Mouse (Mus musculus) liver, embryonic 13.5 days (tissue): Measurements from ENCODE around the gene Zfp626. TPM values are rescaled to one million over a fixed set of nuclear protein-coding genes. Genes with fewer than 3 reads are reported as not detected.
A peak's percentile ranks its signal among the peaks of the same experiment; 100 is the strongest.

Experiments
- ATAC-seq: fragments of 200-750 bp; cut with Nextera tagmentation; 2 replicates; pipeline ENCODE4 v1.8.0; 2017; ENCODE audit warnings: low read depth, mild to moderate bottlenecking, moderate number of reproducible peaks, moderate library complexity
- DNase-seq: peaks from one replicate; pipeline ENCODE4 v3.0.0; 2022
- H3K27ac ChIP-seq: fragments of 300-500 bp; sonication (generic); 2 replicates; pipeline ENCODE4 v1.5.1; 2015; ENCODE audit warnings: moderate library complexity, mild to moderate bottlenecking, inconsistent platforms
- H3K27me3 ChIP-seq: fragments of 300-500 bp; sonication (generic); 2 replicates; pipeline ENCODE4 v1.6.1; 2015; ENCODE audit warnings: mild to moderate bottlenecking, inconsistent platforms
- H3K36me3 ChIP-seq: fragments of 300-500 bp; sonication (generic); 2 replicates; pipeline ENCODE4 v1.6.1; 2015; ENCODE audit warnings: mild to moderate bottlenecking, inconsistent platforms
- H3K4me1 ChIP-seq: fragments of 300-500 bp; sonication (generic); replicated peaks from 2 replicates; pipeline ENCODE4 v1.6.1; 2015; ENCODE audit warnings: inconsistent platforms
- H3K4me2 ChIP-seq: fragments of 300-500 bp; sonication (generic); 2 replicates; pipeline ENCODE4 v1.6.1; 2015; ENCODE audit warnings: inconsistent platforms, mild to moderate bottlenecking, moderate library complexity
- H3K4me3 ChIP-seq: fragments of 300-500 bp; sonication (generic); replicated peaks from 2 replicates; pipeline ENCODE4 v1.5.1; 2015; ENCODE audit warnings: mild to moderate bottlenecking, inconsistent platforms
- H3K9ac ChIP-seq: fragments of 300-500 bp; sonication (generic); 2 replicates; pipeline ENCODE4 v1.6.1; 2015; ENCODE audit warnings: mild to moderate bottlenecking, inconsistent platforms
- H3K9me3 ChIP-seq: fragments of 300-500 bp; sonication (generic); replicated peaks from 2 replicates; pipeline ENCODE4 v1.6.1; 2016; ENCODE audit warnings: inconsistent platforms
- WGBS: fragments of 180-500 bp; shearing (Covaris S2); methylation state at CpG from one replicate; pipeline ENCODE4 v1.1.7; 2015; ENCODE audit not compliant: insufficient replicate concordance; 5-methylcytosine and 5-hydroxymethylcytosine counted together
- polyA plus RNA-seq: library from polyadenylated mRNA; unstranded; fragments of >200 nt; fragmentation: Nextera tagmentation; extraction: Ambion mirVana; gene quantifications from 2 replicates; pipeline ENCODE4 v1.2.1, GENCODE M21; 2015

Gene Zfp626
- polyA plus RNA-seq, 1 experiment from 2014 or later, result 0.75 TPM

DNA sequence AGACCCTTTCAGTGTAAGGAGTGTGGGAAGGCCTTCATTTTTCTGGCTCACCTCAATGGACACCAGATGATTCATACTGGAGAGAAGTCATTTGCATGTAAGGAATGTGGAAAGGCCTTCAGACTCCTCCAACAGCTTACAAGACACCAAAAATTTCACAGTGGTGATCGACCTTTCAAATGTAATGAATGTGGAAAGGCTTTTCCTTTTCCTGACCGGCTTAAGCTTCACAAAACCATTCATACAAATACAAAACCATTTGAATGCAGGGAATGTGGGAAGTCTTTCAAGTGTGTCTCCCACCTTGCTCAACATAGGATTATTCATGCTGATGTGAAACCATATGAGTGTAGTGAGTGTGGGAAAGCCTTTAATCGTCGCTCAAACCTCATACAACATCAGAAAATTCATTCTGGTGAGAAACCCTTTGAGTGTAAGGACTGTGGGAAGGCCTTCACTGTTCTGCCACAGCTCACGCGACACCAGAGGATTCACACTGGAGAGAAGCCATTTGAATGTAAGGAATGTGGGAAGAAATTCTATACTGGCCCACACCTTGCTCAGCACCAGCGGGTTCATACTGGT, 11.6 kb downstream of the Zfp626 start:
- H3K9ac ChIP-seq, result no peak overlapping the region
- peaks cover 31% of the 10 kb centered on the region for H3K36me3 ChIP-seq
- DNase-seq (no peak), ATAC-seq (no peak)
- no peak overlapping the region for H3K27ac ChIP-seq
- H3K4me2 ChIP-seq, result no peak overlapping the region
- H3K27me3 ChIP-seq, result no peaks in the 10 kb centered on the region
- H3K9me3 ChIP-seq, result no peaks in the 10 kb centered on the region
- no peak overlapping the region for H3K4me3 ChIP-seq
- no peaks in the 10 kb centered on the region for H3K4me1 ChIP-seq
- WGBS, result 88% methylated on average over 7 of the region's 7 CpGs

DNA sequence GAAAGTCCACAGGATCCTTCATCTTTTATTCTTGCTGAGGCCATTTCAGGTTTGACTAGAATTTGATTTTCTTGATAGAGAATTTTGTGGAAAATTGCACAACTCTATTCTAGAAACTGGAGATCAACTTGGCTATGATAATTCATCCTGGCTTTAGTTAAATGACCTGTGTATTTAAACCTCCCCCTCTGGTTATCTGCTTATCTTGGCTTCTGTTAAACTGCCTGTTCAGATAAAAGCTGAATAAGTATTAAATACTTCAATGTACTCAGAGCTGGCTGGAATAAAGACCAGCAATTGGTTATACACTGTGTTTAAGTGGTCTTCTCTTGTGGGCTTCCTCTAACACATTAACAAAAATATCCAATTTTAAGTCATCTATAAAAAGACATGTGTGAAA, 15.6 kb downstream of the Zfp626 start:
- Histone ChIP-seq H3K9me3 (peaks cover 4% of the 10 kb centered on the region; the same call in 1 of the 2 replicates), H3K36me3 (peaks cover 18% of the 10 kb centered on the region), H3K4me2 (no peak overlapping the region), H3K4me1 (no peaks in the 10 kb centered on the region), H3K27me3 (no peaks in the 10 kb centered on the region), H3K27ac (no peak overlapping the region), H3K4me3 (no peak overlapping the region), H3K9ac (no peak overlapping the region)
- ATAC-seq (no peak), DNase-seq (no peak)

GRCm38 (mm10) chr7:27834131-27834530, 27.1 kb downstream of the Zfp626 start:
- H3K4me2 ChIP-seq, result no peak overlapping the region
- no peak overlapping the region for H3K4me3 ChIP-seq
- H3K9me3 ChIP-seq, result no peaks in the 10 kb centered on the region
- peaks cover 4% of the 10 kb centered on the region for H3K4me1 ChIP-seq
- ATAC-seq (no peak), DNase-seq (peak; percentile 34)
- H3K27me3 ChIP-seq, result no peaks in the 10 kb centered on the region
- no peak overlapping the region for H3K9ac ChIP-seq
- H3K36me3 ChIP-seq, result no peaks in the 10 kb centered on the region
- WGBS, result 50% methylated on average over 2 of the region's 2 CpGs
- no peak overlapping the region for H3K27ac ChIP-seq

DNA sequence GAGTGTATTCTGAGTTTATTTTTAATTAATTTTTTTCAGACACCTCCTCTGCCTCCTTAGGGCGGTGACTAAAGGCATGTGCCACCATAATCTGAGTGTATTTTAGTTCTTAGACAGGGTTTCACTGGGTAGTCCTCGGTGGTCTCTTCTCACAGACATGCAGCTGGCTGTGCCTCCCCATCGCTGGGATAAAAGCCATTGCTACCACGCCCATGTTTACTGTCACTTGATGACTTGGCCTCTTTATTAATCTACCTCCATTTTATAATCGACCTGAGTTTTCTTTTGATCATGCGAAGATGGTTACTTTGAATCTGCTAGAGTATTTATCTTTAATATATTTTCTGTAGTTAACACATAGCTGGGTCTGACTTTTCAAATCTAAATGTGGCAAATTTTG, 30.9 kb downstream of the Zfp626 start:
- 0 out of 2 replicates have a peak overlapping the region, but pooled peaks have one; percentile 39 for H3K27ac ChIP-seq
- peaks cover 13% of the 10 kb centered on the region for H3K4me1 ChIP-seq
- H3K4me3 ChIP-seq, result peak overlapping the region; percentile 66
- peak overlapping the region; percentile 68 for H3K4me2 ChIP-seq
- peak overlapping the region; percentile 63; the same call in 1 of the 2 replicates for H3K9ac ChIP-seq
- DNase-seq (no peak), ATAC-seq (peak; percentile 60; the same call in 1 of the 2 replicates)
- no peaks in the 10 kb centered on the region for H3K27me3 ChIP-seq
- H3K36me3 ChIP-seq, result no peaks in the 10 kb centered on the region
- no peaks in the 10 kb centered on the region for H3K9me3 ChIP-seq
- 20% methylated on average over 6 of the region's 6 CpGs for WGBS

GRCm38 (mm10) chr7:27838323-27839249, 31.6 kb downstream of the Zfp626 start, which contains the start of gene Zfp59:
Zfp59 (plus strand) TSS chr7:27838607.
- H3K36me3 ChIP-seq, result 0 out of 2 replicates have a peak, but pooled peaks cover 1% of the 10 kb centered on the region
- no peaks in the 10 kb centered on the region for H3K9me3 ChIP-seq
- DNase-seq (peak; percentile 76), ATAC-seq (peak; percentile 92)
- peak within 1 kb of the TSS; percentile 63 for H3K9ac ChIP-seq
- peak within 1 kb of the TSS; percentile 39; the same call in 1 of the 2 replicates for H3K27ac ChIP-seq
- H3K4me2 ChIP-seq, result peak within 1 kb of the TSS; percentile 68
- H3K4me1 ChIP-seq, result peaks cover 13% of the 10 kb centered on the region
- WGBS, result 4% methylated on average over 34 of the region's 34 CpGs
- no peaks in the 10 kb centered on the region for H3K27me3 ChIP-seq
- peak within 1 kb of the TSS; percentile 66 for H3K4me3 ChIP-seq

GRCm38 (mm10) chr7:27839596-27839995, 32.6 kb downstream of the Zfp626 start:
- Histone ChIP-seq H3K4me3 (no peak overlapping the region), H3K27ac (no peak overlapping the region), H3K9ac (no peak overlapping the region), H3K36me3 (peaks cover 4% of the 10 kb centered on the region), H3K9me3 (no peaks in the 10 kb centered on the region), H3K4me2 (peak overlapping the region; percentile 68; the same call in 1 of the 2 replicates), H3K4me1 (peaks cover 13% of the 10 kb centered on the region), H3K27me3 (no peaks in the 10 kb centered on the region)
- ATAC-seq, result no peak
- no peak for DNase-seq
- WGBS, result 81% methylated on average over 7 of the region's 7 CpGs

GRCm38 (mm10) chr7:27840104-27840503, 33.1 kb downstream of the Zfp626 start:
- H3K27me3 ChIP-seq, result no peaks in the 10 kb centered on the region
- no peak for ATAC-seq
- H3K27ac ChIP-seq, result no peak overlapping the region; the same call in 1 of the 2 replicates
- no peaks in the 10 kb centered on the region for H3K9me3 ChIP-seq
- H3K4me2 ChIP-seq, result no peak overlapping the region
- WGBS, result 70% methylated on average over 6 of the region's 6 CpGs
- H3K4me3 ChIP-seq, result no peak overlapping the region
- no peak for DNase-seq
- peaks cover 9% of the 10 kb centered on the region for H3K36me3 ChIP-seq
- peaks cover 13% of the 10 kb centered on the region for H3K4me1 ChIP-seq
- H3K9ac ChIP-seq, result no peak overlapping the region

DNA sequence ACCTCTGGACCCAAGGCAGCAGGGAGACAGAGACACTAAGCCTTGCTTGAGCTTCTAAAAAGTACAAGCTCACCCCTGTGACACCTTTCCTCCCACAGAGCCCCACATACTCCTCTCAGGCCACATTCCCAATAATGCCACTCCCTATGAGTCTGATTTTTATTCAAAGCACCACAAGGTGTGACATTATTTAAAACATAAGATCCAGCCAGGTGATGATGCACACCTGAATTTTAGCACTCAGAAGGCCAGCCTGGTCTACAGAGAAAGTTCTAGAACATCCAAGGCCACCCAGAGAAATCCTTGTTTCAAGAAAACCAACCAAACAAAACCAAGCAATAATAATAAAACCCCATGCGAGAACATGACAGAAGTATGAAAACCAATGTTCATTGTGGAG, 50.2 kb downstream of the Zfp626 start, which contains the start of gene Zfp607a:
Zfp607a (plus strand) TSS at position 301 of the 400 bp plus-strand sequence.
- no peak within 1 kb of the TSS for H3K4me2 ChIP-seq
- H3K9ac ChIP-seq, result no peak within 1 kb of the TSS
- no peaks in the 10 kb centered on the region for H3K9me3 ChIP-seq
- peaks cover 29% of the 10 kb centered on the region for H3K4me1 ChIP-seq
- H3K4me3 ChIP-seq, result no peak within 1 kb of the TSS
- WGBS, result 78% methylated on average over 1 of the region's 1 CpGs
- H3K27me3 ChIP-seq, result no peaks in the 10 kb centered on the region
- DNase-seq (no peak), ATAC-seq (no peak)
- no peak within 1 kb of the TSS for H3K27ac ChIP-seq
- peaks cover 14% of the 10 kb centered on the region for H3K36me3 ChIP-seq

- peak overlapping the region; percentile 71 for H3K4me3 ChIP-seq
- no peaks in the 10 kb centered on the region for H3K27me3 ChIP-seq
- WGBS, result 15% methylated on average over 10 of the region's 10 CpGs
- peaks cover 29% of the 10 kb centered on the region for H3K4me1 ChIP-seq
- peak overlapping the region; percentile 83 for H3K27ac ChIP-seq
- DNase-seq (peak; percentile 20), ATAC-seq (peak; percentile 52)
- peak overlapping the region; percentile 82 for H3K4me2 ChIP-seq
- no peaks in the 10 kb centered on the region for H3K9me3 ChIP-seq
- H3K36me3 ChIP-seq, result peaks cover 9% of the 10 kb centered on the region
- H3K9ac ChIP-seq, result peak overlapping the region; percentile 79
These were observed 52.6 kb downstream of the Zfp626 start for GRCm38 (mm10) chr7:27859301-27860251.

DNA sequence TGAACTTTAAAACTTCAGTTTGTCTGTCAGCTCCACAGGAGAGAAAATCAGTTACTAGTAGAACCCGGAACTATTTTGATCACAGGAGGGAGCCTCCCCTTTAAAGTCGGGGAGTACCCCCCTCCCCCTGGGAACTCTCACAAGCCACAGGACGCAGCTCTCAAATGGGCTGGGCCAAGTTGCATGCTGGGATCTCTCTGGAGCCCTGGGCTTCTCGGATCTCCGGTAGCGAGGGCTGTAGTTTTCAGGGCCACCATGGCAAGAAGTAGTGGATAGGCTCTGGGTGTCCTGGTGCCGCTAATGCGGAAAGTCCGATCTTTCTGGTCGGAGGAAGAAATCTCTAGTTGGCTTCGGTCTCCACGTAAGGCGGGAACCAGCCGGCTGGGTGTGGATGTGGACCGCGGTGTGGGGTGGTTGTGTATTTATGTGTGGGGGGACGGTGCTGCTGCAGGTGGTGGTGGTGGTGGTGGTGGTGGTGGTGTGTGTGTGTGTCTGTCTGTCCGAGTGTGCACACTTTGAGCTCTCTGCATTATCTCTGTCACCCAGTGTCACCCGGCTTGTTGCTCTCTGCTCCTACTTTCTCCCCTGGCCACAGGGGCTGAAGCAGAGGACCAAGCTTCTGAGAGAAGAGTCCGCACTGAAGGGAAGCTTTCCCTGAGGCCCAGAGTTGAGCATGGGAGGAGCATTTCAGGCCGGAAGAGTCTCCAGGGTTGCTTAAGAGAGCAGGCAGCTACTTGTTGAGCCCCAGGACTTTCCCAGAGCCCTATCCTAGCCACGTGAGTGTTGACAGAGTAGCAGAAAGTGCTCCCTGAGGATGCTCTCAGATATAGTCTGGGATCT, 53.6 kb downstream of the Zfp626 start:
- peak; percentile 64 for DNase-seq
- WGBS, result under 1% methylated on average over 22 of the region's 22 CpGs
- Histone ChIP-seq H3K27me3 (no peaks in the 10 kb centered on the region), H3K4me1 (peaks cover 29% of the 10 kb centered on the region), H3K9ac (peak overlapping the region; percentile 79), H3K9me3 (no peaks in the 10 kb centered on the region), H3K36me3 (peaks cover 15% of the 10 kb centered on the region), H3K4me3 (peak overlapping the region; percentile 71), H3K4me2 (peak overlapping the region; percentile 82), H3K27ac (peak overlapping the region; percentile 83)
- peak; percentile 87 for ATAC-seq
